Mouse (Mus musculus) cerebellum, adult 11-12 months (tissue): Measurements from ENCODE around the gene Cybc1.
A peak's percentile ranks its signal among the peaks of the same experiment; 100 is the strongest.

Experiments used
- DNase-seq: peaks from one replicate; pipeline ENCODE4 v3.0.0; 2022

The Cybc1 gene

GRCm38 (mm10) chr11:121204161-121205006 is 24.7 kb downstream of the Cybc1 start, which contains the start of the genes Hexdc and Ogfod3:
Gene Hexdc (plus strand): TSS chr11:121204433.
Gene Ogfod3 (minus strand): TSS chr11:121204711.
- DNase-seq = peak; percentile 95

GRCm38 (mm10) chr11:121203859-121204160 is 25.3 kb downstream of the Cybc1 start:
- DNase-seq = no peak

GRCm38 (mm10) chr11:121201436-121202198 is 27.5 kb downstream of the Cybc1 start:
- no peak for DNase-seq

- no peak for DNase-seq
Measured at GRCm38 (mm10) chr11:121200781-121201180, 28.3 kb downstream of the Cybc1 start.

GRCm38 (mm10) chr11:121199851-121200250 is 29.3 kb downstream of the Cybc1 start:
- DNase-seq = no peak

- no peak for DNase-seq
Measured at GRCm38 (mm10) chr11:121198622-121199021, 30.5 kb downstream of the Cybc1 start.

GRCm38 (mm10) chr11:121193415-121193814 is 35.7 kb downstream of the Cybc1 start:
- no peak for DNase-seq

GRCm38 (mm10) chr11:121192742-121193141 is 36.4 kb downstream of the Cybc1 start:
- DNase-seq = no peak

GRCm38 (mm10) chr11:121189681-121190080 is 39.4 kb downstream of the Cybc1 start:
- DNase-seq = peak; percentile 48

- DNase-seq = peak; percentile 51
Measured at GRCm38 (mm10) chr11:121176285-121177270, 52.5 kb downstream of the Cybc1 start.

GRCm38 (mm10) chr11:121174234-121174633 is 54.9 kb downstream of the Cybc1 start:
- no peak for DNase-seq

GRCm38 (mm10) chr11:121173203-121173602 is 55.9 kb downstream of the Cybc1 start:
- no peak for DNase-seq
